Mouse (Mus musculus) lung, embryonic 15.5 days (tissue): ENCODE measurements at regions not wholly inside any gene's neighbourhood (a gene's known extent, or its start where the extent isn't known, plus 50 kb on each side); places are given as distances from the start of the nearest gene placed in this dataset.

Experiments used
- ATAC-seq: fragments of 200-750 bp; cut with Nextera tagmentation; 2 replicates; pipeline ENCODE4 v1.8.0; 2017; ENCODE audit warnings: moderate number of reproducible peaks, borderline replicate concordance; ENCODE audit not compliant: low FRiP score, low TSS enrichment; ENCODE audit errors: extremely low read depth
- H3K27ac ChIP-seq: fragments of 300-500 bp; sonication (generic); 2 replicates; pipeline ENCODE4 v1.5.1; 2015; ENCODE audit warnings: moderate library complexity, mild to moderate bottlenecking, inconsistent platforms
- H3K27me3 ChIP-seq: fragments of 300-500 bp; sonication (generic); 2 replicates; pipeline ENCODE4 v1.6.1; 2015; ENCODE audit warnings: inconsistent platforms
- H3K36me3 ChIP-seq: fragments of 300-500 bp; sonication (generic); 2 replicates; pipeline ENCODE4 v1.6.1; 2015; ENCODE audit warnings: inconsistent platforms
- H3K4me1 ChIP-seq: fragments of 300-500 bp; sonication (generic); 2 replicates; pipeline ENCODE4 v1.6.1; 2015; ENCODE audit warnings: inconsistent platforms
- H3K4me2 ChIP-seq: fragments of 300-500 bp; sonication (generic); 2 replicates; pipeline ENCODE4 v1.6.1; 2015; ENCODE audit warnings: inconsistent platforms, mild to moderate bottlenecking, moderate library complexity
- H3K4me3 ChIP-seq: fragments of 300-500 bp; sonication (generic); 2 replicates; pipeline ENCODE4 v1.5.1; 2015; ENCODE audit warnings: mild to moderate bottlenecking, inconsistent platforms
- H3K9ac ChIP-seq: fragments of 300-500 bp; sonication (generic); 2 replicates; pipeline ENCODE4 v1.6.1; 2015; ENCODE audit warnings: inconsistent platforms
- H3K9me3 ChIP-seq: fragments of 300-500 bp; sonication (generic); 2 replicates; pipeline ENCODE4 v1.6.1; 2016; ENCODE audit warnings: inconsistent platforms
- WGBS: fragments of 180-500 bp; shearing (Covaris S2); methylation state at CpG from one replicate; pipeline ENCODE4 v1.1.7; 2015; 5-methylcytosine and 5-hydroxymethylcytosine counted together

GRCm38 (mm10) chr3:52572514-52573485, 304.7 kb downstream of the Foxo1 start:
- Histone ChIP-seq H3K9me3 (no peaks in the 10 kb centered on the region), H3K4me1 (no peaks in the 10 kb centered on the region), H3K4me3 (no peak overlapping the region), H3K4me2 (no peak overlapping the region), H3K36me3 (no peaks in the 10 kb centered on the region), H3K27me3 (no peaks in the 10 kb centered on the region), H3K9ac (no peak overlapping the region), H3K27ac (no peak overlapping the region)
- WGBS = 73% methylated on average over 11 of the region's 11 CpGs
- no peak for ATAC-seq

- Histone ChIP-seq H3K4me1 (no peaks in the 10 kb centered on the region), H3K9me3 (no peaks in the 10 kb centered on the region), H3K9ac (no peak overlapping the region), H3K4me3 (no peak overlapping the region), H3K36me3 (no peaks in the 10 kb centered on the region), H3K27ac (no peak overlapping the region), H3K27me3 (no peaks in the 10 kb centered on the region), H3K4me2 (no peak overlapping the region)
- ATAC-seq = no peak
- WGBS = 62% methylated on average over 9 of the region's 9 CpGs
Observed at GRCm38 (mm10) chr3:52567606-52568372, 299.7 kb downstream of the Foxo1 start.

- H3K36me3 ChIP-seq = no peaks in the 10 kb centered on the region
- WGBS = 68% methylated on average over 5 of the region's 5 CpGs
- H3K4me2 ChIP-seq = no peak overlapping the region
- no peaks in the 10 kb centered on the region for H3K9me3 ChIP-seq
- H3K27me3 ChIP-seq = no peaks in the 10 kb centered on the region
- no peak overlapping the region for H3K4me3 ChIP-seq
- no peaks in the 10 kb centered on the region for H3K4me1 ChIP-seq
- H3K27ac ChIP-seq = no peak overlapping the region
- no peak overlapping the region for H3K9ac ChIP-seq
- ATAC-seq = no peak
Observed at GRCm38 (mm10) chr3:52563595-52563994, 295.5 kb downstream of the Foxo1 start.

DNA sequence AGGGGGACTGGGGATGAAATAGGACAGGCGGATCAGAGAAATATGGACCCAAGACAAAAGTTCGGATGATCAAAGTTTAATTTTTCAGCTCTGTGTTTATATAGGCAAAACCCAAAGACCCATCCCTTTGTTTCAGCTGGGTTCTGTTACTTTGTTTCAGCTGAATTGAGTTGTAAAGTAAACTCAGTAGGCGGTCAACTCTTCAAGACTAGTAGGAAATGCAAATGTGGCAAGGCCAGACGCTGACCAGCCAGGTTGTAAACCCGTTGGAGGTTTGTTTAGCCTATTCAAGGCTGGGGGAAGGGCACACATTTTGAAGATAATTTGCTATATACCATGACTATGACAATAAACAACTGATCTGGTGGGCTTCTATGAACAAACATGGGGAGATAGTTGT, 294.7 kb downstream of the Foxo1 start:
- ATAC-seq = no peak

DNA sequence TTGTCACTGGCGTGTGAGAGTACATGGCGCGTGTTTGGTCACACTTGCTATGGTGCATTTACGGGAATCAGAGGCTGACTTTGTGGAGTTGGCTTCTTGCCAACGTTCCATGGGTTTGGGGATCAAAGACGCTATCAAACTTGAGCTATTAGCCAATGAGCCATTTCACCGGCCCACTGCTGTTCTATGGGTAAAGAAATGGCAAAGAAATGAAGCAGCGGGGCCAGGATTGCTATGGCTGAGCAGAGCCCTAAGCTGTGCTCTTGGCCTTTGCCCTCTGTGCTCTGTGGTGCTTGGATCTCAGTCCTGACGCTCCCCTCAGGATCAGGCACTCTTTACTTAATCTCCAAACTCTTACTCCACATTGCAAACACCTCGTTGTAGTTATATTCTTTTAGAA, 291.3 kb downstream of the Foxo1 start:
- no peaks in the 10 kb centered on the region for H3K9me3 ChIP-seq
- no peak overlapping the region for H3K4me2 ChIP-seq
- ATAC-seq = no peak
- no peaks in the 10 kb centered on the region for H3K4me1 ChIP-seq
- 59% methylated on average over 10 of the region's 10 CpGs for WGBS
- H3K27me3 ChIP-seq = no peaks in the 10 kb centered on the region
- no peak overlapping the region for H3K9ac ChIP-seq
- H3K4me3 ChIP-seq = no peak overlapping the region
- no peaks in the 10 kb centered on the region for H3K36me3 ChIP-seq
- H3K27ac ChIP-seq = no peak overlapping the region

More for the DNA sequence above, 294.7 kb downstream of the Foxo1 start:
- WGBS = 53% methylated on average over 5 of the region's 5 CpGs
- no peaks in the 10 kb centered on the region for H3K9me3 ChIP-seq
- H3K27me3 ChIP-seq = no peaks in the 10 kb centered on the region
- no peak overlapping the region for H3K4me2 ChIP-seq
- no peak overlapping the region for H3K27ac ChIP-seq
- H3K4me3 ChIP-seq = no peak overlapping the region
- no peaks in the 10 kb centered on the region for H3K36me3 ChIP-seq
- H3K4me1 ChIP-seq = no peaks in the 10 kb centered on the region
- H3K9ac ChIP-seq = no peak overlapping the region

DNA sequence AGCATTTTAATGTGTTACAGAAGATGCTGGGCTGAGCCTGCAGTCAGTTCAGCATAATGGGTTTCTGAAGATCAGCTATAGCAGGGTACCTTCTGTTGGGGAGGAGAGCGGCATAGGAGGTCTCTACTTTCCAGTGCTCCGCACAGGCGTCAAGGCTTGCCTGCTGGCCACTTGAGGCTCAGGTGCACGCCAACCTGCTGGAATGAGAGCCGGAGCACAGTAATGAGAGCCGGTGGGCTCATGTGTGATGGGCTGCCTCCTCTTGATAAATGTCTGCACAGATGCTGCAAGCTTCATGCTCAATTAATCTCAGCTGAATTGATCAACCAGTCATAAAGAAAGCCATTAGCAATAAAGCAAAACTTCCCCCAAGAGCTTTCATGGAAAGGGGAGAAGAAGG, 290.6 kb downstream of the Foxo1 start:
- H3K4me2 ChIP-seq = no peak overlapping the region
- ATAC-seq = no peak
- H3K4me3 ChIP-seq = no peak overlapping the region
- H3K9ac ChIP-seq = no peak overlapping the region
- H3K36me3 ChIP-seq = no peaks in the 10 kb centered on the region
- no peaks in the 10 kb centered on the region for H3K9me3 ChIP-seq
- no peak overlapping the region for H3K27ac ChIP-seq
- WGBS = 83% methylated on average over 6 of the region's 6 CpGs
- no peaks in the 10 kb centered on the region for H3K4me1 ChIP-seq
- H3K27me3 ChIP-seq = no peaks in the 10 kb centered on the region

- Histone ChIP-seq H3K9me3 (no peaks in the 10 kb centered on the region), H3K27ac (no peak overlapping the region), H3K4me3 (no peak overlapping the region), H3K27me3 (no peaks in the 10 kb centered on the region), H3K4me1 (no peaks in the 10 kb centered on the region), H3K36me3 (no peaks in the 10 kb centered on the region), H3K9ac (no peak overlapping the region), H3K4me2 (no peak overlapping the region)
- ATAC-seq = no peak
- 78% methylated on average over 4 of the region's 4 CpGs for WGBS
Observed at GRCm38 (mm10) chr3:52557296-52557695, 289.2 kb downstream of the Foxo1 start.

GRCm38 (mm10) chr3:52555038-52555437, 286.9 kb downstream of the Foxo1 start:
- Histone ChIP-seq H3K36me3 (no peaks in the 10 kb centered on the region), H3K9ac (no peak overlapping the region), H3K27me3 (no peaks in the 10 kb centered on the region), H3K27ac (no peak overlapping the region), H3K4me3 (no peak overlapping the region), H3K4me1 (no peaks in the 10 kb centered on the region), H3K4me2 (no peak overlapping the region), H3K9me3 (no peaks in the 10 kb centered on the region)
- WGBS = 66% methylated on average over 6 of the region's 6 CpGs
- no peak for ATAC-seq

DNA sequence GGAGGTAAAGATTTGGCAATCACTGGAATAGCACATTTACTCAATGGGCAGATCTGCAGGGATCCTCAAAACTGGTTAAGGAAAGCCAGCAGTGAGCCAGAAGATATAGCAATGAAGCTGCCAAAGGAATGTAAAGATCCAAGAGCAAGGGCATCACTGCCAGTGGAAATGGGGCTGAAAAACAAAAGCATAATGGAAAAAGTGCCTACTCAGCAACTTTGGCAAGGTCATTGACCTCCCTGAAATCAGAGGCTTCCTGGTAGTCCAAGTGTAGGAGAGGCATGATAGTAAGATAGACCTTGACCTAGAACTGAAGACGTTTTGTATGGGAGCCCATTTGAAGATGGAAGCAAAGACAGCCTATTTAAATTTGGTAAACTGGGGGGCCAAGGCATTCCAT, 286.4 kb downstream of the Foxo1 start:
- ATAC-seq = no peak
- 80% methylated on average over 1 of the region's 1 CpGs for WGBS
- H3K27me3 ChIP-seq = no peaks in the 10 kb centered on the region
- no peaks in the 10 kb centered on the region for H3K4me1 ChIP-seq
- no peak overlapping the region for H3K27ac ChIP-seq
- no peaks in the 10 kb centered on the region for H3K9me3 ChIP-seq
- H3K9ac ChIP-seq = no peak overlapping the region
- no peak overlapping the region for H3K4me3 ChIP-seq
- no peaks in the 10 kb centered on the region for H3K36me3 ChIP-seq
- no peak overlapping the region for H3K4me2 ChIP-seq

GRCm38 (mm10) chr3:52548201-52548893, 280.2 kb downstream of the Foxo1 start:
- H3K9me3 ChIP-seq = no peaks in the 10 kb centered on the region
- H3K27ac ChIP-seq = no peak overlapping the region
- H3K4me1 ChIP-seq = no peaks in the 10 kb centered on the region
- no peak overlapping the region for H3K4me3 ChIP-seq
- H3K4me2 ChIP-seq = no peak overlapping the region
- H3K36me3 ChIP-seq = no peaks in the 10 kb centered on the region
- H3K9ac ChIP-seq = no peak overlapping the region
- no peak for ATAC-seq
- no peaks in the 10 kb centered on the region for H3K27me3 ChIP-seq
- 64% methylated on average over 6 of the region's 6 CpGs for WGBS

- Histone ChIP-seq H3K4me2 (no peak overlapping the region), H3K27me3 (no peaks in the 10 kb centered on the region), H3K4me1 (no peaks in the 10 kb centered on the region), H3K9me3 (no peaks in the 10 kb centered on the region), H3K36me3 (no peaks in the 10 kb centered on the region), H3K4me3 (no peak overlapping the region), H3K9ac (no peak overlapping the region), H3K27ac (no peak overlapping the region)
- WGBS = 86% methylated on average over 5 of the region's 5 CpGs
- no peak for ATAC-seq
Observed at GRCm38 (mm10) chr3:52546035-52546434, 277.9 kb downstream of the Foxo1 start.

- no peak overlapping the region for H3K4me3 ChIP-seq
- H3K27me3 ChIP-seq = no peaks in the 10 kb centered on the region
- H3K9ac ChIP-seq = no peak overlapping the region
- no peak overlapping the region for H3K27ac ChIP-seq
- no peak overlapping the region for H3K4me2 ChIP-seq
- peaks cover 4% of the 10 kb centered on the region for H3K4me1 ChIP-seq
- H3K9me3 ChIP-seq = no peaks in the 10 kb centered on the region
- 62% methylated on average over 6 of the region's 6 CpGs for WGBS
- no peak for ATAC-seq
- no peaks in the 10 kb centered on the region for H3K36me3 ChIP-seq
Observed at GRCm38 (mm10) chr3:52543006-52543405, 274.9 kb downstream of the Foxo1 start.
